Mouse (Mus musculus): ENCODE results near the gene Klf7. TPM values are rescaled to one million over a fixed set of nuclear protein-coding genes. Genes with fewer than 3 reads are reported as not detected.

Klf7 gene
- 27.0 and 28.4 TPM in 2 replicates for polyA plus RNA-seq (2015; fragmentation: Nextera tagmentation; extraction: Ambion mirVana)

DNA sequence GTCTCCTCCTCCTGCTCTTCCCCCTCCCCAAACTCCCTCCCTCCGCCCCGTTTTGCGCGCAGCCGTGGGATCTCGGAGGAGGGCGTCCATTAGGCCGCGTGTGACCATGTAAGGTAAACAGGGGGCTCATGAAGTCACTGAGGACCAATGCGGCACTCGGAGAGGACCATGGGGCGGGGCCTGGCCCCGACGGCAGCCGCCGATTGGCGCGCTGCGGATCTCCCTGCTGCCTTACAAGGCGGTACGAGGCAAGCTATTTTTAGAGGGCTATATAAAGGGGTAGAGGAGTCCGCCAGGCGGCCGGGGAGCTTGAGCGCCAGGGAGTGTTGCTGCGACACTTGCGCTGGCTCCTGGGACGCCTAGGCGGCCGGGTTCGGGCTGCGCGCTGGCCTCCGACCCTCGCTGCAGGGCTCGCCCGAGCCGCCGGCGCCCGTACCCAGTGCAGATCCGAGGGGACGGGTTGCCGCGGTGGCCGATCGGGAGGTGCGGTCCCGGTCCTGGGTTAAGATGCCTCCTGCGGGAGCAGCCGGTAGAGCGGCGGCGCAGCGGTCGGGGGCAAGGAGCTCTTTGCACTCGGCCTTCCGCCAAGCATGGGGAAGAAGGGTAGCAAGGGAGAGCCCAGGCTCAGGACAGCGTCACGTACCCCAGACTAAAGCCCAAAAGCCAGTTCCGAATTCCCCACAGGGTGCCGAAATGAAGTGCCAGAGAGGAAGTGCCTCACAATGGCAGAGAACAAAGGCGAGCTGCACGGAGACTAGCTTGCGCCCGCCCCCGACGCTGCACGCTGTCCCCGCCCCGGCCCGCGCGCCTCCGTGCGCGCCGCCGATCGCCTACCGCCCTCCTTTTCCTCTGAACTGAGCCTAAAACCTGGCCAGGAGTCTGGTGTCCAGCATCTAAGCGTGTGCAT, at the start of gene Klf7:
Klf7 (minus strand) TSS at position 724 of the 907 bp plus-strand sequence.
- Histone ChIP-seq H3K27me3 (no peaks in the 10 kb centered on the region), H3K27ac (replicated peaks) (peak within 1 kb of the TSS; percentile 100), H3K9me3 (replicated peaks) (no peaks in the 10 kb centered on the region), H3K4me2 (replicated peaks) (peak within 1 kb of the TSS; percentile 62), H3K9ac (peak within 1 kb of the TSS; percentile 100), H3K4me3 (replicated peaks) (peak within 1 kb of the TSS; percentile 72), H3K36me3 (no peaks in the 10 kb centered on the region), H3K4me1 (peaks cover 25% of the 10 kb centered on the region)
- ATAC-seq (ENCODE audit: insufficient number of reproducible peaks, low FRiP score, low TSS enrichment, low read depth), result peak; percentile 99
- WGBS, result under 1% methylated on average over 82 of the region's 82 CpGs

DNA sequence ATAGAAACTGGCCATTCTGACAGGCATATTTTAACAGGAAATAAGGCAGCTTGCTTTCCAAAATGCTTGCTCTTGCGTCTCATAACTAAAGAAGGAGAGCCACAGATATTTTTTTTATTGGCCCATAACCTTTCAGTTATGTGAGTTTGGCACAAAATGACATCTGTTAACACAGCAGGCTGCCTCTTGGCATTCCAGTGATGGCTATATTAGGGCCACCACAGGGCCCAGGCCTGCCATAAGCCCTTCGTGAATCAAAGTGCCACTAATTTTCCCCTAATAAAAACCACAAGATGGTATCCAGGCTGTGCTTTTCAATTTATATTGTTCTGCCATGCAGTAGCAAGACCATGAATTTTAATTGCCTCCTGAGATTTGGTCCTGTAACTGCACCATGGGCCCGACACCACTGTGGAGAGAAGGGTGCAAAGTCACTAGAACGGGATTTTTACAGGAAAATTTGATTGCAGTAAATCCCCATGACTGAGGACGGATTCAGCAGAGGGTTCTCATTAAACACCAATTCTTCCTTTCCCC, 42.5 kb upstream of the Klf7 start:
- 53% methylated on average over 5 of the region's 5 CpGs for WGBS
- H3K27ac ChIP-seq (replicated peaks), result no peak overlapping the region
- H3K4me3 ChIP-seq (replicated peaks), result no peak overlapping the region
- no peak overlapping the region for H3K4me2 ChIP-seq (replicated peaks)
- H3K4me1 ChIP-seq, result no peaks in the 10 kb centered on the region
- no peak for ATAC-seq (ENCODE audit: insufficient number of reproducible peaks, low FRiP score, low TSS enrichment, low read depth)
- no peaks in the 10 kb centered on the region for H3K27me3 ChIP-seq
- H3K36me3 ChIP-seq, result no peaks in the 10 kb centered on the region
- no peak overlapping the region for H3K9ac ChIP-seq
- no peaks in the 10 kb centered on the region for H3K9me3 ChIP-seq (replicated peaks)

GRCm38 (mm10) chr1:64158766-64159165, 36.7 kb upstream of the Klf7 start:
- H3K27ac ChIP-seq (replicated peaks), result no peak overlapping the region
- no peak for ATAC-seq (ENCODE audit: insufficient number of reproducible peaks, low FRiP score, low TSS enrichment, low read depth)
- H3K4me3 ChIP-seq (replicated peaks), result no peak overlapping the region
- H3K4me1 ChIP-seq, result no peaks in the 10 kb centered on the region
- 40% methylated on average over 3 of the region's 3 CpGs for WGBS
- no peaks in the 10 kb centered on the region for H3K36me3 ChIP-seq
- no peak overlapping the region for H3K4me2 ChIP-seq (replicated peaks)
- no peaks in the 10 kb centered on the region for H3K9me3 ChIP-seq (replicated peaks)
- no peaks in the 10 kb centered on the region for H3K27me3 ChIP-seq
- no peak overlapping the region for H3K9ac ChIP-seq

- H3K27ac ChIP-seq (replicated peaks), result no peak overlapping the region
- H3K4me2 ChIP-seq (replicated peaks), result no peak overlapping the region
- no peaks in the 10 kb centered on the region for H3K36me3 ChIP-seq
- H3K9me3 ChIP-seq (replicated peaks), result no peaks in the 10 kb centered on the region
- ATAC-seq (ENCODE audit: insufficient number of reproducible peaks, low FRiP score, low TSS enrichment, low read depth), result no peak
- no peak overlapping the region for H3K4me3 ChIP-seq (replicated peaks)
- no peaks in the 10 kb centered on the region for H3K27me3 ChIP-seq
- 78% methylated on average over 3 of the region's 3 CpGs for WGBS
- H3K9ac ChIP-seq, result no peak overlapping the region
- H3K4me1 ChIP-seq, result no peaks in the 10 kb centered on the region
Observed at GRCm38 (mm10) chr1:64149185-64149584, 27.1 kb upstream of the Klf7 start.

DNA sequence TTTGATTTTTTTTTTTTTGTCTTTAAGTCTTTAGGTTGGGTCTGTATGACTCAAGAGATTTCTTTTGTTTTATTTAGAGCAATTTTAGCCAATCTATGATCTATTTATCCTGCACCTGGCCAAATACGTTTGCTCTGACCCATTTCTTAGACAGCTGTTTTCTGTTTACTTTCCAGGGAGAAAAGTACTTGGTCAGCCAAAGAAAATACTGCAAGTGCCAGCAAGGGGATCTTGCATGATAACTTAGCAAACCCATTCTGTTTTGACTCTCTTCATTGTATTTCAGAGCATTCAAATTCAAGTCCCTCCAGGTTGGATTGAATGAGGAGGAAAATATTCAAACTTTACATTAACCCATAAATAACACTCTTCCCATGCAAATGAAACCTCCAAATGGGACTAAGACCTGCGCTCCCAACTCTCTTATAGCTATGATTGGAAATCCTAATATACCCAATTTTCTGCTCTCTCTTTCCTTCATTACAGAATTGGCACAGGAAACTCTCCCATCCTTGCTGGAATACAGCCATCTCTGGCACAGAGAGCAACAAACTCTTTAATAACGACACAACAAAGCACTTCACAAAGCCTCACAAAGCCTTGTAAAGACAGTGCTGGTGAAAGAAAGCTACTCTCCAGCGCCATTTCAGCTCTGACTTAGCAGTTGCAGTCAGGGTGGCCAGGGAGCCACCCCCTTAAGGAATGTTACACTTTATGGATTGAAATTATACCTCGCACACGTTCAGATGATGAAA, 20.8 kb upstream of the Klf7 start:
- H3K9ac ChIP-seq, result no peak overlapping the region
- no peak for ATAC-seq (ENCODE audit: insufficient number of reproducible peaks, low FRiP score, low TSS enrichment, low read depth)
- H3K27me3 ChIP-seq, result no peaks in the 10 kb centered on the region
- peaks cover 4% of the 10 kb centered on the region; the same call in 1 of the 2 replicates for H3K4me1 ChIP-seq
- H3K9me3 ChIP-seq (replicated peaks), result no peaks in the 10 kb centered on the region
- no peak overlapping the region for H3K27ac ChIP-seq (replicated peaks)
- H3K4me3 ChIP-seq (replicated peaks), result no peak overlapping the region
- WGBS, result 48% methylated on average over 6 of the region's 6 CpGs
- no peaks in the 10 kb centered on the region for H3K36me3 ChIP-seq
- no peak overlapping the region for H3K4me2 ChIP-seq (replicated peaks)

GRCm38 (mm10) chr1:64134439-64134838, 12.4 kb upstream of the Klf7 start:
- Histone ChIP-seq H3K9me3 (replicated peaks) (no peaks in the 10 kb centered on the region), H3K4me2 (replicated peaks) (no peak overlapping the region), H3K36me3 (no peaks in the 10 kb centered on the region), H3K9ac (no peak overlapping the region), H3K27me3 (no peaks in the 10 kb centered on the region), H3K27ac (replicated peaks) (no peak overlapping the region), H3K4me3 (replicated peaks) (no peak overlapping the region), H3K4me1 (no peaks in the 10 kb centered on the region)
- ATAC-seq (ENCODE audit: insufficient number of reproducible peaks, low FRiP score, low TSS enrichment, low read depth), result no peak
- 68% methylated on average over 1 of the region's 1 CpGs for WGBS

GRCm38 (mm10) chr1:64126822-64127221, 4.7 kb upstream of the Klf7 start:
- no peak for ATAC-seq (ENCODE audit: insufficient number of reproducible peaks, low FRiP score, low TSS enrichment, low read depth)

DNA sequence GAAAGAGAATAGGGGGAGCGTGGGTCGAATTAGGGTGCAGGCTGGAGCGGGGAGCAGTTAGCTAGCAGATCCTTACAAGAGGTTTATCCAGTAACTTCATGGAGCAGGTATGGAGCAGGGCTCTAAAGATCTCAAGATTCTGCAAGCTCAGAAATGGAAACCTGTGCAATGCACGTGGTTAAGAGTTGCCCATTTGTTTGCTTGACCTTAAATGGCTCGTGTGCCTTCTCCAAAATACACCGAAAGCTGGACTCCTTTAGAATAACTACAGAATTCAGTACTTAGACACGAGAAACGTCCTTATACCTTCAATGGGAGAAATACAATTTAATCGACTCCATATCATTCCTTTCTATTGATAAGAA, 366 bp upstream of the Klf7 start:
- no peak for ATAC-seq (ENCODE audit: insufficient number of reproducible peaks, low FRiP score, low TSS enrichment, low read depth)
- Histone ChIP-seq H3K4me2 (replicated peaks) (peak overlapping the region; percentile 54), H3K27ac (replicated peaks) (peak overlapping the region; percentile 100), H3K36me3 (no peaks in the 10 kb centered on the region), H3K9me3 (replicated peaks) (no peaks in the 10 kb centered on the region), H3K4me1 (peaks cover 23% of the 10 kb centered on the region), H3K9ac (peak overlapping the region; percentile 100; the same call in 1 of the 2 replicates), H3K27me3 (no peaks in the 10 kb centered on the region), H3K4me3 (replicated peaks) (peak overlapping the region; percentile 72)
- WGBS, result 19% methylated on average over 9 of the region's 9 CpGs

More at GRCm38 (mm10) chr1:64126822-64127221, 4.7 kb upstream of the Klf7 start:
- WGBS, result 66% methylated on average over 2 of the region's 2 CpGs
- peaks cover 4% of the 10 kb centered on the region; the same call in 1 of the 2 replicates for H3K4me1 ChIP-seq
- no peak overlapping the region for H3K9ac ChIP-seq
- no peak overlapping the region for H3K27ac ChIP-seq (replicated peaks)
- H3K27me3 ChIP-seq, result no peaks in the 10 kb centered on the region
- no peaks in the 10 kb centered on the region for H3K9me3 ChIP-seq (replicated peaks)
- H3K4me2 ChIP-seq (replicated peaks), result no peak overlapping the region
- no peak overlapping the region for H3K4me3 ChIP-seq (replicated peaks)
- H3K36me3 ChIP-seq, result no peaks in the 10 kb centered on the region

DNA sequence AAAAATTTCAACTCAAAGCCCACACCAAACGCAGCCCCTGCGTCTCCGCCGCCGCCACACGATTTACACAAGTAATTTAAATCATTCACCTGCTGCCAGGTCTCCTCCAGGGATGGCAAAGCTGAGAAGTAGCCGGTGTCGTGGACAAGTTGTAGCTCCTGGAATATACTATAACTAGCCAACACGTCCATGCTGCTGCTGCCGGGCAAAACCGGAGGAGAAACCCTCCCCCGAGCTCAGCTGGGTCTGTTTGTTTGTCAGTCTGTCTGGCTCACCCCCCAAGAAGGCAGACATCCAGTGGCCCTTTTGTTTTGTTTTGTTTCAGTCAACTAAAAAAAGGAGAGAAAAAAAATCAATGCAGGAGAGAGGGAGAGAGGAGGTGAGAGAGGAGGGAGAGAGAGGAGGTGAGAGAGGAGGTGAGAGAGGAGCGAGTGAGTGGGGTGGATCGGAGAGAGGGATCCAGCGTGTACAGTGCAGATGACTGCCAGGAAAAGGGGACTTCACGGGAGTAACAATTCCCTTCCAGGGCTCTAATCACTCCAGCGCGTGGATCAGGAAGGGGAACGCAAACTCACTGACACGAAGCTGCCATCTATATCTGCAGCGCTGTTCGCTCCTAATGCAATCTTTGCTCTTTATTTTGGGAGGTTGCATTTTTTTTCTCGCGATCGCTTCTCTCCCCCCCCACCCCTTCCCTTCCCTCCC, 1.1 kb downstream of the Klf7 start:
- ATAC-seq (ENCODE audit: insufficient number of reproducible peaks, low FRiP score, low TSS enrichment, low read depth), result peak; percentile 31
- peak overlapping the region; percentile 33 for H3K9ac ChIP-seq
- WGBS, result under 1% methylated on average over 25 of the region's 25 CpGs
- H3K4me1 ChIP-seq, result peaks cover 26% of the 10 kb centered on the region
- peak overlapping the region; percentile 100 for H3K27ac ChIP-seq (replicated peaks)
- peak overlapping the region; percentile 72 for H3K4me3 ChIP-seq (replicated peaks)
- no peaks in the 10 kb centered on the region for H3K27me3 ChIP-seq
- no peaks in the 10 kb centered on the region for H3K36me3 ChIP-seq
- H3K4me2 ChIP-seq (replicated peaks), result peak overlapping the region; percentile 62
- no peaks in the 10 kb centered on the region for H3K9me3 ChIP-seq (replicated peaks)

DNA sequence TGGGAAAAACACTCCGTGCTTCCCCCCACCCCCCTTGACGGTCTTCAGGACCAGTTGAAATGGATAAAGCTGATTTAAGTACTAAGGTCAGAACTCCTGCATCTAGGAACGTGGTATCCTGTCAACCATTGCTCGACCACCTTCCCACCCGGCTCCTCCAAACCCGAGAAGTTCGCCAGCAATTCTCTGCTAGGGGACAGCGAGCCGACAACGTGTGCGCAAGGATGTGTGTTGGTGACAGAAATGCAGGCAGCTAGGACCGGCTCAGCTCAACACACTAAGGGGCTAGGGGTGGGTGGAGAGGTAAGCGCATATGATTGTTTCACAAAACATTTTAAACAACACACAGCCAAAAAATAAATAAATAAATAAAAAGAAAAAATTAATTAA, 1.7 kb downstream of the Klf7 start:
- WGBS, result under 1% methylated on average over 13 of the region's 13 CpGs
- Histone ChIP-seq H3K9me3 (replicated peaks) (no peaks in the 10 kb centered on the region), H3K4me1 (peaks cover 26% of the 10 kb centered on the region), H3K4me3 (replicated peaks) (peak overlapping the region; percentile 72), H3K36me3 (no peaks in the 10 kb centered on the region), H3K27ac (replicated peaks) (peak overlapping the region; percentile 100), H3K4me2 (replicated peaks) (peak overlapping the region; percentile 62), H3K27me3 (no peaks in the 10 kb centered on the region), H3K9ac (peak overlapping the region; percentile 33)
- no peak for ATAC-seq (ENCODE audit: insufficient number of reproducible peaks, low FRiP score, low TSS enrichment, low read depth)

Data from embryonic facial prominence, embryonic 15.5 days (tissue).